Mouse (Mus musculus) heart, adult 2 months (tissue): ENCODE data around the gene Hspa1a.
"Not testable (repeated sequence)": the region's sequence is repeated elsewhere in the genome, so short reads cannot be mapped to it uniquely, and the experiment has no call there.

ENCODE experiments used
- CTCF ChIP-seq: fragments of 200-600 bp; IDR thresholded peaks from 2 replicates; pipeline ENCODE4 v1.8.1; 2022; ENCODE audit warnings: antibody characterized with exemption, mild to moderate bottlenecking, moderate library complexity
- EP300 ChIP-seq: fragments of 200-500 bp; IDR thresholded peaks from 2 replicates; pipeline ENCODE4 v1.6.1; 2011; ENCODE audit warnings: low read depth, low read length, control low read depth; ENCODE audit not compliant: insufficient read depth
- POLR2A ChIP-seq: fragments of 200-500 bp; IDR thresholded peaks from 2 replicates; pipeline ENCODE4 v1.6.1; 2011; ENCODE audit warnings: mild to moderate bottlenecking, low read depth, low read length, control low read depth; ENCODE audit not compliant: insufficient read depth

DNA sequence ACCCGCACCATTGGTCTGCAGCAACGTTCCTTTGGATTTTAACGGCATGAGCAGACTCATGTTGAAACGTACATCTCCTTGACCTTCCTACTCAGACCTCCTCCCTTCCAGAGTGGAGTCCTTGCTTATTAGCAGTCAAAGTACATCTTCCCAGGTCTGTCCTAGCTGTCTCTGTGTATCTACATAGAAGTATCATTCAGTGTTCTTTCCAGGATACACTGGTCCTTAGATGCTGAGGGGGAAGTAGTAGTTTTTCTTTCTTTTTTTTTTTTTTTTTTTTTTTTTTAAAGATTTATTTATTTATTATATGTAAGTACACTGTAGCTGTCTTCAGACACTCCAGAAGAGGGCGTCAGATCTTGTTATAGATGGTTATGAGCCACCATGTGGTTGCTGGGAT is 33.9 kb upstream of the Hspa1a start:
- not testable (repeated sequence) for TF ChIP-seq POLR2A, CTCF, EP300
